Mouse (Mus musculus) cortical plate, adult 2 months (tissue): Measurements from ENCODE around the gene Rin2.

Source experiments
- CTCF ChIP-seq: fragments of 200-500 bp; IDR thresholded peaks from 2 replicates; pipeline ENCODE4 v1.5.1; 2011; ENCODE audit warnings: mild to moderate bottlenecking, control low read depth, low read length; ENCODE audit not compliant: insufficient read depth; ENCODE audit errors: extremely low read depth
- POLR2A ChIP-seq: fragments of 200-500 bp; IDR thresholded peaks from 2 replicates; pipeline ENCODE4 v1.6.1; 2011; ENCODE audit warnings: mild to moderate bottlenecking, low read length, control low read depth; ENCODE audit not compliant: insufficient read depth; ENCODE audit errors: extremely low read depth

DNA sequence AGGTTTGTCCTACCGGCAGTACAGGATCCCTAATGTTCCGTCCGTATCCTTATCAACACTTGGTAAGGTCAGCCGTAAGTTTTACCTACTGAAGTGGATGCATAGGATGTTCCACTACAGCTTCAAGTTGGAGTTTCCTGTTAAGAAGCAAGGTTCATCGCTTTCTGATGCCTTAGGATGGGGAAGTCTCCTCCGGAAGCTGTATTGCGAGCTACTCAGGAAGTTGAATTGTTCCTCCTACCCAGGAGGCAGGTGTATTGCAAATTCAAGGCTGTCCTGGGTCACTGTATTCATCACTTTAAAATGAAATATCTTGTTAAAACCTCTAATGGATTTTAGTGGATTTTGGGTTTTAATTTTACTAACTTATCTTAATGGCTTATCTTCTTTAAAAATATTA is 79.0 kb downstream of the Rin2 start:
- TF ChIP-seq CTCF, result no peak
- no peak for TF ChIP-seq POLR2A
